ENCODE assay signal across 14 mouse cellular contexts in the genomic region with DNA sequence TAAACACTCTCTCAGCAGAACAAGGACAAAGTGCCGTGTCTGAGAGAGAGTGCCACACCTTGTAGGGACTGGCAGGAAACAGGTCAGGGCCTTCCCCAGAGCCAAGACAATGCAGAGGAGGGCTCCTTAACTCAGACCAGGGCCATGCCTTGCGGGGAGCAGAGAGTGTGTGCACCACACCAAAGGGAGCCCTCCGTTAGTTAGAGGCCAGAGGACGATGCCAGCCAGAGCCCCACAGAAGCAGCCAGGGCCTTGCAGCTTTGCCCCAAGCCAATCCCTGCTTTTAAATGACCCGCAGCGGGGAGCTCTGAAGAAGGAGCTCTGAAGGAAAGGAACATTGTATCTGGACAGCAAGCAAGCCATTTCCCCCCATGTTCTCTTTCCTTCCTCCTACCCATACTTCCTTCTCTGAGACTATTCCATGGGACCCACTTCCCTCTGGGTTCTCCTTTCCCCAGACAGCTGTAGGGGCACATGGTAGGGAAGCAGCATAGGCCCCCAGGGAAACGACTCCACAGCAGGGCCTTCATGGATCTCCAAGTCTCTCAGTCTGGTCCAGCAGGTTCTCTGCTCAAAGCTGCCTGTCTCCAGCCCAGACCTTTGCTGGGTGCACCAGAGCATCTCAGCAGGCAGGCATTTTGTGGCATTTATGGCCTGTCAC. TPM values are rescaled to one million over a fixed set of nuclear protein-coding genes. Genes with fewer than 3 reads are reported as not detected.
DNase-seq lines count a peak whose midpoint lies in the region; ATAC-seq lines count a peak whose summit lies in the region.
"Had no signal": no experiment of that assay in that cellular context is flagged by ENCODE, and none has a peak within 500 bp of the region (broad histone marks: within the 10 kb centered on the region; RNA-seq: fewer than 3 reads in every experiment).

No protein-coding gene starts in this region.

- H3K9ac ChIP-seq in forebrain, embryonic 14.5 days (ENCODE audit: low read length) = no peak overlapping the region
- H3K9ac ChIP-seq in forebrain, embryonic 11.5 days (ENCODE audit: low read length) = no peak overlapping the region
- no peak overlapping the region for H3K9ac ChIP-seq in limb, embryonic 12.5 days (replicated peaks)
- H3K9ac ChIP-seq in hindbrain, embryonic 16.5 days (ENCODE audit: low read depth, low read length) = peak overlapping the region; percentile 39
- no peak overlapping the region for H3K9ac ChIP-seq in neural tube, embryonic 15.5 days (replicated peaks)
- H3K9ac ChIP-seq: embryonic facial prominence, embryonic 12.5 days; liver, embryonic 15.5 days had no signal

- H3K9me3 ChIP-seq in forebrain, embryonic 14.5 days (replicated peaks; ENCODE audit: control insufficient read depth, low read length) = no peaks in the 10 kb centered on the region
- H3K9me3 ChIP-seq in forebrain, embryonic 11.5 days (ENCODE audit: control insufficient read depth, low read length) = no peaks in the 10 kb centered on the region
- no peaks in the 10 kb centered on the region for H3K9me3 ChIP-seq in limb, embryonic 12.5 days
- H3K9me3 ChIP-seq in limb, embryonic 10.5 days (replicated peaks) = no peaks in the 10 kb centered on the region
- no peaks in the 10 kb centered on the region for H3K9me3 ChIP-seq in hindbrain, embryonic 16.5 days (ENCODE audit: control insufficient read depth, low read length)
- no peaks in the 10 kb centered on the region for H3K9me3 ChIP-seq in neural tube, embryonic 15.5 days (replicated peaks)
- H3K9me3 ChIP-seq: embryonic facial prominence, embryonic 12.5 days; liver, embryonic 15.5 days had no signal

- no peak for DNase-seq in forebrain, embryonic 14.5 days (ENCODE audit: low spot score)
- no peak for DNase-seq in forebrain, embryonic 11.5 days (ENCODE audit: low spot score)
- no peak for DNase-seq in limb, embryonic 10.5 days (ENCODE audit: low spot score)
- no peak for DNase-seq in left cerebral cortex, postnatal 14 days (ENCODE audit: low spot score in 2 of 2)
- DNase-seq in layer of hippocampus, postnatal 36 days = no peak
- DNase-seq: cerebellum, adult 8-10 months; kidney, postnatal 14 days; right cerebral cortex, postnatal 25 days; thymus, postnatal 14 days had no signal

- H3K27me3 ChIP-seq in forebrain, embryonic 14.5 days (replicated peaks; ENCODE audit: control insufficient read depth, insufficient read depth, low read length) = no peaks in the 10 kb centered on the region
- H3K27me3 ChIP-seq in forebrain, embryonic 11.5 days (ENCODE audit: control insufficient read depth, insufficient read depth, low read length) = no peaks in the 10 kb centered on the region
- H3K27me3 ChIP-seq in limb, embryonic 12.5 days = no peaks in the 10 kb centered on the region
- H3K27me3 ChIP-seq in limb, embryonic 10.5 days (ENCODE audit: low read depth, poor library complexity, severe bottlenecking) = no peaks in the 10 kb centered on the region
- no peaks in the 10 kb centered on the region for H3K27me3 ChIP-seq in hindbrain, embryonic 16.5 days (replicated peaks; ENCODE audit: control insufficient read depth, insufficient read depth, low read length)
- H3K27me3 ChIP-seq in neural tube, embryonic 15.5 days (replicated peaks) = no peaks in the 10 kb centered on the region
- H3K27me3 ChIP-seq: embryonic facial prominence, embryonic 12.5 days; liver, embryonic 15.5 days had no signal

- no peak overlapping the region for H3K4me2 ChIP-seq in forebrain, embryonic 14.5 days (ENCODE audit: low read length)
- no peak overlapping the region for H3K4me2 ChIP-seq in forebrain, embryonic 11.5 days (ENCODE audit: low read depth, low read length, severe bottlenecking)
- H3K4me2 ChIP-seq in limb, embryonic 12.5 days = no peak overlapping the region
- H3K4me2 ChIP-seq in hindbrain, embryonic 16.5 days (ENCODE audit: low read length) = no peak overlapping the region
- H3K4me2 ChIP-seq in neural tube, embryonic 15.5 days = no peak overlapping the region
- H3K4me2 ChIP-seq: embryonic facial prominence, embryonic 12.5 days; liver, embryonic 15.5 days had no signal

- ATAC-seq in forebrain, embryonic 14.5 days = no peak
- ATAC-seq in forebrain, embryonic 11.5 days (replicated peaks; ENCODE audit: low FRiP score) = no peak
- no peak for ATAC-seq in limb, embryonic 12.5 days (ENCODE audit: insufficient number of reproducible peaks, insufficient read depth, low FRiP score, low TSS enrichment, low read depth)
- ATAC-seq in hindbrain, embryonic 16.5 days = no peak
- ATAC-seq in neural tube, embryonic 15.5 days (ENCODE audit: low FRiP score) = no peak

- intact Hi-C loops in left cerebral cortex, postnatal 14 days (cut with DNase I) = no loop called here

- WGBS in forebrain, embryonic 14.5 days = 80% methylated on average over 7 of the region's 7 CpGs
- WGBS in forebrain, embryonic 11.5 days = 81% methylated on average over 7 of the region's 7 CpGs
- WGBS in limb, embryonic 12.5 days = 83% methylated on average over 7 of the region's 7 CpGs
- 89% methylated on average over 7 of the region's 7 CpGs for WGBS in limb, embryonic 10.5 days
- WGBS in hindbrain, embryonic 16.5 days = 77% methylated on average over 7 of the region's 7 CpGs
- 86% methylated on average over 7 of the region's 7 CpGs for WGBS in neural tube, embryonic 15.5 days

- H3K27ac ChIP-seq in forebrain, embryonic 14.5 days (ENCODE audit: low read depth, low read length) = 0 out of 2 replicates have a peak overlapping the region, but pooled peaks have one; percentile 9
- no peak overlapping the region for H3K27ac ChIP-seq in forebrain, embryonic 11.5 days (ENCODE audit: low read depth, low read length)
- H3K27ac ChIP-seq in limb, embryonic 12.5 days = peak overlapping the region; percentile 13; the same call in 1 of the 2 replicates
- no peak overlapping the region for H3K27ac ChIP-seq in limb, embryonic 10.5 days
- H3K27ac ChIP-seq in hindbrain, embryonic 16.5 days (ENCODE audit: low read depth, low read length) = peak overlapping the region; percentile 59
- H3K27ac ChIP-seq in neural tube, embryonic 15.5 days (replicated peaks) = peak overlapping the region; percentile 46
- H3K27ac ChIP-seq: embryonic facial prominence, embryonic 12.5 days; liver, embryonic 15.5 days had no signal

- peaks cover 75% of the 10 kb centered on the region for H3K36me3 ChIP-seq in forebrain, embryonic 14.5 days (ENCODE audit: control insufficient read depth, insufficient read depth, low read length)
- peaks cover 22% of the 10 kb centered on the region for H3K36me3 ChIP-seq in forebrain, embryonic 11.5 days (ENCODE audit: control insufficient read depth, insufficient read depth, low read length)
- peaks cover 87% of the 10 kb centered on the region for H3K36me3 ChIP-seq in limb, embryonic 12.5 days
- peaks cover 91% of the 10 kb centered on the region for H3K36me3 ChIP-seq in limb, embryonic 10.5 days
- H3K36me3 ChIP-seq in hindbrain, embryonic 16.5 days (ENCODE audit: control insufficient read depth, insufficient read depth, low read length) = peaks cover 50% of the 10 kb centered on the region
- peaks cover 70% of the 10 kb centered on the region for H3K36me3 ChIP-seq in neural tube, embryonic 15.5 days

- H3K4me3 ChIP-seq in forebrain, embryonic 14.5 days (ENCODE audit: low read depth, low read length) = no peak overlapping the region
- no peak overlapping the region for H3K4me3 ChIP-seq in forebrain, embryonic 11.5 days (ENCODE audit: low read depth, low read length)
- no peak overlapping the region for H3K4me3 ChIP-seq in limb, embryonic 12.5 days (replicated peaks)
- no peak overlapping the region for H3K4me3 ChIP-seq in limb, embryonic 10.5 days
- H3K4me3 ChIP-seq in hindbrain, embryonic 16.5 days (ENCODE audit: low read length) = no peak overlapping the region
- no peak overlapping the region for H3K4me3 ChIP-seq in neural tube, embryonic 15.5 days (replicated peaks)
- H3K4me3 ChIP-seq: embryonic facial prominence, embryonic 12.5 days; liver, embryonic 15.5 days had no signal

- no peaks in the 10 kb centered on the region for H3K4me1 ChIP-seq in forebrain, embryonic 14.5 days (ENCODE audit: control insufficient read depth, insufficient read depth, low read length)
- no peaks in the 10 kb centered on the region for H3K4me1 ChIP-seq in forebrain, embryonic 11.5 days (replicated peaks; ENCODE audit: control insufficient read depth, insufficient read depth, low read length)
- no peaks in the 10 kb centered on the region for H3K4me1 ChIP-seq in limb, embryonic 12.5 days (replicated peaks)
- no peaks in the 10 kb centered on the region for H3K4me1 ChIP-seq in limb, embryonic 10.5 days
- peaks cover 8% of the 10 kb centered on the region; the same call in 1 of the 2 replicates for H3K4me1 ChIP-seq in hindbrain, embryonic 16.5 days (ENCODE audit: control insufficient read depth, insufficient read depth, low read depth, low read length)
- H3K4me1 ChIP-seq in neural tube, embryonic 15.5 days = peaks cover 6% of the 10 kb centered on the region; the same call in 1 of the 2 replicates
- H3K4me1 ChIP-seq: embryonic facial prominence, embryonic 12.5 days had no signal

RNA-seq across cellular contexts. Expression of a gene that starts 30.2 kb away (rescaled TPM):
- polyA plus RNA-seq in forebrain, embryonic 14.5 days (2014; fragmentation: Nextera tagmentation; extraction: Ambion mirVana) = 25.3 and 28.2 TPM in 2 replicates
- 34.8 and 38.4 TPM in 2 replicates for polyA plus RNA-seq in forebrain, embryonic 11.5 days (2014; fragmentation: Nextera tagmentation; extraction: Ambion mirVana)
- 29.2 and 32.9 TPM in 2 replicates for polyA plus RNA-seq in limb, embryonic 12.5 days (2016; fragmentation: Nextera tagmentation; extraction: Ambion mirVana)
- polyA plus RNA-seq in limb, embryonic 10.5 days (2016; fragmentation: Nextera tagmentation; extraction: Ambion mirVana) = 56.8 and 67.3 TPM in 2 replicates
- 34.6 and 45.4 TPM in 2 replicates for polyA plus RNA-seq in hindbrain, embryonic 16.5 days (2015; fragmentation: Nextera tagmentation; extraction: Ambion mirVana)
- polyA plus RNA-seq in neural tube, embryonic 15.5 days (2015; fragmentation: Nextera tagmentation; extraction: Ambion mirVana) = 38.0 and 42.9 TPM in 2 replicates
- total RNA-seq in left cerebral cortex, postnatal 14 days (2021) = 10 to 100 TPM; 23.5 to 25.2 TPM
- total RNA-seq in layer of hippocampus, postnatal 36 days (2021) = 10 to 100 TPM; 27.0 to 28.2 TPM

Comparison
In these comparisons a context has a peak if more than half of its experiments do, and no peak if none do; other contexts are left out.
1. H3K27ac ChIP-seq: peak in forebrain, embryonic 14.5 days (single experiment), limb, embryonic 12.5 days (single experiment), hindbrain, embryonic 16.5 days (single experiment) and neural tube, embryonic 15.5 days (single experiment); none in forebrain, embryonic 11.5 days (single experiment) and limb, embryonic 10.5 days (single experiment).